Mouse (Mus musculus): ENCODE measurements around the gene Spata13.

- no peak for TF ChIP-seq CTCF (IDR thresholded peaks at IDR 0.05; ENCODE audit: control insufficient read depth, insufficient read depth, insufficient replicate concordance, low read depth, low read length)
- no peak for TF ChIP-seq POLR2A (IDR thresholded peaks at IDR 0.05; ENCODE audit: control insufficient read depth, low read depth, low read length)
These were observed 87.5 kb downstream of the Spata13 start for GRCm38 (mm10) chr14:60721304-60721703.
